Mouse (Mus musculus) stomach, postnatal 0 days (tissue): ENCODE measurements around the gene Tpi1. TPM values are rescaled to one million over a fixed set of nuclear protein-coding genes. Genes with fewer than 3 reads are reported as not detected.

ENCODE experiments used
- ATAC-seq: fragments of 200-750 bp; cut with Nextera tagmentation; 2 replicates; pipeline ENCODE4 v1.8.0; 2017; ENCODE audit not compliant: low FRiP score, low TSS enrichment
- DNase-seq: peaks from one replicate; pipeline ENCODE4 v3.0.0-alpha.2; 2016; ENCODE audit warnings: low spot score
- H3K27ac ChIP-seq: fragments of 300-500 bp; sonication (generic); replicated peaks from 2 replicates; pipeline ENCODE4 v1.5.1; 2014; ENCODE audit warnings: mild to moderate bottlenecking, control low read depth
- H3K27me3 ChIP-seq: fragments of 300-500 bp; sonication (generic); 2 replicates; pipeline ENCODE4 v1.6.1; 2014; ENCODE audit warnings: low read length; ENCODE audit not compliant: control insufficient read depth, insufficient read depth
- H3K36me3 ChIP-seq: fragments of 300-500 bp; sonication (generic); 2 replicates; pipeline ENCODE4 v1.6.1; 2014; ENCODE audit warnings: low read length, mixed read lengths; ENCODE audit not compliant: control insufficient read depth, insufficient read depth
- H3K4me1 ChIP-seq: fragments of 300-500 bp; sonication (generic); replicated peaks from 2 replicates; pipeline ENCODE4 v1.6.1; 2014; ENCODE audit warnings: antibody characterized with exemption; ENCODE audit not compliant: control insufficient read depth, insufficient read depth
- H3K4me2 ChIP-seq: fragments of 300-500 bp; sonication (generic); replicated peaks from 2 replicates; pipeline ENCODE4 v1.6.1; 2014; ENCODE audit warnings: low read depth, mild to moderate bottlenecking, control low read depth, moderate library complexity
- H3K4me3 ChIP-seq: fragments of 300-500 bp; sonication (generic); 2 replicates; pipeline ENCODE4 v1.5.1; 2014; ENCODE audit warnings: low read depth, low read length, control low read depth
- H3K9ac ChIP-seq: fragments of 300-500 bp; sonication (generic); 2 replicates; pipeline ENCODE4 v1.6.1; 2014; ENCODE audit warnings: mild to moderate bottlenecking, low read length, control low read depth, mixed read lengths
- H3K9me3 ChIP-seq: fragments of 300-500 bp; sonication (generic); 2 replicates; pipeline ENCODE4 v1.6.1; 2016; ENCODE audit warnings: low read length; ENCODE audit not compliant: control insufficient read depth
- CTCF ChIP-seq: IDR thresholded peaks from 2 replicates; pipeline ENCODE4 v1.5.1; 2016; ENCODE audit warnings: antibody characterized with exemption, low read depth, mild to moderate bottlenecking, moderate library complexity
- EP300 ChIP-seq: optimal IDR thresholded peaks from 2 replicates; pipeline ENCODE3; 2016; ENCODE audit warnings: antibody characterized with exemption
- WGBS: fragments of 180-500 bp; shearing (Covaris S2); extraction: QIAGEN DNeasy Blood & Tissue Kit; methylation state at CpG from one replicate; pipeline ENCODE4 v1.1.7; 2014; 5-methylcytosine and 5-hydroxymethylcytosine counted together
- polyA plus RNA-seq: library from polyadenylated mRNA; unstranded; fragments of >200 nt; fragmentation: Nextera tagmentation; extraction: Ambion mirVana; gene quantifications from 2 replicates; pipeline ENCODE4 v1.2.1, GENCODE M21; 2015

Gene Tpi1
- polyA plus RNA-seq, 1 experiment from 2014 or later: 465 TPM

DNA sequence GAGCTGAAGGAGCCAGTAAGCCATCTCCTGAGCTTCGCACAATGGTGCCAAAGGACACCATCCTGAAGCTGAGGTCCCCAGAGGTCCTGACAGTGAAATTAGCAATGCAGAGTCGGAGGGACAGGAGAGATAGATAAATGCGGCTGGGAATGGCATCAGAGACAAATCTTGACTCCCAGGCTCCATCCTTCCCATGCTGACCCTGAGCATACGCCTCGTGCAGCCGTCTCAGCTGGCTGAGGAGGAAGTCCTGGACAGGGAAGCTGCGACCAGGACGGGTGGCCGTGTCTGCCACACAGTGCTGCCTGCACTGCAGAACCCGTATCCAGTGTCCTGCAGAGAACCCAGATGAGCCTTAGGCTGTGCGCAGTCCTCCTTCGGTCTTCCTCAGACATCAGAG is 40.6 kb upstream of the Tpi1 start:
- H3K9ac ChIP-seq: 0 out of 2 replicates have a peak overlapping the region, but pooled peaks have one; percentile 18
- WGBS: 72% methylated on average over 12 of the region's 12 CpGs
- ATAC-seq: no peak

DNA sequence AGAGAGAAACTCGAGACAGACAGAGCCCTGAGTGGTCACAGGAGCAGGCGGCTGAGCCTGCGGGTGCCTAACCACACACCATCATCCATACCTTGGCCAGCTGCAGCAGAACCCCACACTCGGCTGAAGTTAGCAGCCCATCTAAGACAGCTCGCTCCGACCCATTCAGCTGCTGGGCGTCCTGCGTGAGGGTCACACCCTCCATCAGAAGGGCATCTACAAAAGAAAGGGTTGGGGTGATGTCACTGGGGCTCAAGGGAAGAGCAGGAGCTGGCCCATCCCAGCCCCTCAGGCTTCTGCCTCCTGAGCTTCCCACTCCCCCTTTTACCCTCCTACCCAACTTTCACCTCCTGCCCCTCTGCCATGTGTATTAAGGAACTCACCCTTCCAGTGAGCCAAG is 36.4 kb upstream of the Tpi1 start:
- no peak for ATAC-seq
- DNase-seq: no peak
- H3K36me3 ChIP-seq: no peaks in the 10 kb centered on the region
- H3K27ac ChIP-seq: no peak overlapping the region
- no peak overlapping the region for H3K9ac ChIP-seq
- H3K9me3 ChIP-seq: no peaks in the 10 kb centered on the region
- TF ChIP-seq EP300: no peak
- no peak for TF ChIP-seq CTCF
- H3K4me3 ChIP-seq: no peak overlapping the region
- no peak overlapping the region for H3K4me2 ChIP-seq
- 50% methylated on average over 8 of the region's 8 CpGs for WGBS
- no peaks in the 10 kb centered on the region for H3K27me3 ChIP-seq
- no peaks in the 10 kb centered on the region for H3K4me1 ChIP-seq

More for the DNA sequence above, 40.6 kb upstream of the Tpi1 start:
- Histone ChIP-seq H3K27ac (no peak overlapping the region), H3K4me1 (no peaks in the 10 kb centered on the region), H3K4me2 (no peak overlapping the region), H3K27me3 (no peaks in the 10 kb centered on the region), H3K9me3 (no peaks in the 10 kb centered on the region), H3K4me3 (no peak overlapping the region), H3K36me3 (no peaks in the 10 kb centered on the region)
- TF ChIP-seq EP300 (no peak), CTCF (no peak)
- DNase-seq: no peak

- no peaks in the 10 kb centered on the region for H3K27me3 ChIP-seq
- TF ChIP-seq EP300 (no peak), CTCF (peak; percentile 99)
- no peaks in the 10 kb centered on the region for H3K4me1 ChIP-seq
- no peak overlapping the region for H3K9ac ChIP-seq
- 11% methylated on average over 9 of the region's 9 CpGs for WGBS
- no peak overlapping the region for H3K4me2 ChIP-seq
- H3K9me3 ChIP-seq: no peaks in the 10 kb centered on the region
- H3K4me3 ChIP-seq: no peak overlapping the region
- no peak overlapping the region for H3K27ac ChIP-seq
- peak; percentile 48; the same call in 1 of the 2 replicates for ATAC-seq
- DNase-seq: peak; percentile 91
- peaks cover 2% of the 10 kb centered on the region; the same call in 1 of the 2 replicates for H3K36me3 ChIP-seq
Observed at GRCm38 (mm10) chr6:124847305-124847704, 33.2 kb upstream of the Tpi1 start.

- no peaks in the 10 kb centered on the region for H3K27me3 ChIP-seq
- ATAC-seq (no peak), DNase-seq (no peak)
- 30% methylated on average over 15 of the region's 15 CpGs for WGBS
- H3K27ac ChIP-seq: no peak within 1 kb of the TSS
- H3K4me1 ChIP-seq: 0 out of 2 replicates have a peak, but pooled peaks cover 4% of the 10 kb centered on the region
- no peak within 1 kb of the TSS for H3K4me2 ChIP-seq
- no peaks in the 10 kb centered on the region for H3K9me3 ChIP-seq
- H3K36me3 ChIP-seq: peaks cover 2% of the 10 kb centered on the region; the same call in 1 of the 2 replicates
- H3K4me3 ChIP-seq: no peak within 1 kb of the TSS
- H3K9ac ChIP-seq: peak within 1 kb of the TSS; percentile 18; the same call in 1 of the 2 replicates
- TF ChIP-seq CTCF (no peak), EP300 (no peak)
Observed at GRCm38 (mm10) chr6:124840241-124841167, 26.4 kb upstream of the Tpi1 start, which contains the start of gene Gnb3. Gene Gnb3 (minus strand): TSS chr6:124840275.

GRCm38 (mm10) chr6:124839805-124840204 is 25.7 kb upstream of the Tpi1 start:
- peak overlapping the region; percentile 18; the same call in 1 of the 2 replicates for H3K9ac ChIP-seq
- no peak for DNase-seq
- no peak overlapping the region for H3K4me3 ChIP-seq
- no peaks in the 10 kb centered on the region for H3K9me3 ChIP-seq
- H3K27me3 ChIP-seq: no peaks in the 10 kb centered on the region
- WGBS: 14% methylated on average over 7 of the region's 8 CpGs
- ATAC-seq: 0 out of 2 replicates have a peak, but pooled peaks have one; percentile 5
- 0 out of 2 replicates have a peak, but pooled peaks cover 4% of the 10 kb centered on the region for H3K4me1 ChIP-seq
- H3K36me3 ChIP-seq: peaks cover 2% of the 10 kb centered on the region; the same call in 1 of the 2 replicates
- H3K27ac ChIP-seq: no peak overlapping the region
- H3K4me2 ChIP-seq: no peak overlapping the region
- no peak for TF ChIP-seq EP300
- TF ChIP-seq CTCF: no peak

DNA sequence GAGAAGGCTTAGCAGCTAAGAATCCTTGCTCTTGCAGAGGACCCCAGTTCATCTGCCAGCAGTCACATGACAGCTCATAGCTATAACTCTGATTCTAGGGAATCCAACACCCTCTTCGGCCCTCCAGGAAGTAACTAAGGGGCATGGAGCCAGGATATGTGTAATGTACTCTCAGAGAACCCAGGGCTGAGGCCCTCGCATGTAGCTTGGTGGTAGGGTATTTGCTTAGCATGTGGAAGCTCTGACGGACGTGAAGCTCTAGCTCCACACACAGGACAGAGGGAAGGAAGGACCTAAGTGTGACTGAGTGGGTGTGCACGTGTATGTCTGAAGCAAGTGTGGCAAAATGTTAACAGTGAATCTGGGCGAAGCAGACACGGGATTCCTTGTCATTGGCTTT is 22.3 kb upstream of the Tpi1 start:
- WGBS: 56% methylated on average over 7 of the region's 7 CpGs
- TF ChIP-seq CTCF (peak; percentile 52), EP300 (no peak)
- no peaks in the 10 kb centered on the region for H3K36me3 ChIP-seq
- DNase-seq (no peak), ATAC-seq (peak; percentile 57)
- no peak overlapping the region for H3K4me2 ChIP-seq
- no peak overlapping the region for H3K9ac ChIP-seq
- no peaks in the 10 kb centered on the region for H3K27me3 ChIP-seq
- H3K27ac ChIP-seq: peak overlapping the region; percentile 4; the same call in 1 of the 2 replicates
- H3K9me3 ChIP-seq: no peaks in the 10 kb centered on the region
- 0 out of 2 replicates have a peak, but pooled peaks cover 4% of the 10 kb centered on the region for H3K4me1 ChIP-seq
- H3K4me3 ChIP-seq: no peak overlapping the region
